Mouse (Mus musculus): ENCODE data around the gene Grin2c. TPM values are rescaled to one million over a fixed set of nuclear protein-coding genes. Genes with fewer than 3 reads are reported as not detected.
A peak's percentile ranks its signal among the peaks of the same experiment; 100 is the strongest.

Gene Grin2c
- polyA plus RNA-seq, 1 experiment from 2014 or later: 0.33 TPM

- DNase-seq (ENCODE audit: low spot score) (no peak), ATAC-seq (ENCODE audit: low FRiP score) (no peak)
- peak overlapping the region; percentile 86 for H3K4me2 ChIP-seq (replicated peaks)
- H3K9ac ChIP-seq: peak overlapping the region; percentile 77
- WGBS: 54% methylated on average over 21 of the region's 21 CpGs
- 0 out of 2 replicates have a peak, but pooled peaks cover 2% of the 10 kb centered on the region for H3K9me3 ChIP-seq (ENCODE audit: control insufficient read depth, low read length)
- H3K36me3 ChIP-seq (replicated peaks; ENCODE audit: control insufficient read depth, insufficient read depth): no peaks in the 10 kb centered on the region
- H3K4me1 ChIP-seq (replicated peaks; ENCODE audit: control insufficient read depth, insufficient read depth, low read length): peaks cover 6% of the 10 kb centered on the region
- peak overlapping the region; percentile 49 for H3K4me3 ChIP-seq (replicated peaks; ENCODE audit: low read length)
- H3K27me3 ChIP-seq (ENCODE audit: control insufficient read depth, insufficient read depth, low read length): peaks cover 11% of the 10 kb centered on the region; the same call in 1 of the 2 replicates
- H3K27ac ChIP-seq: no peak overlapping the region
Measured at GRCm38 (mm10) chr11:115296471-115297210, 29.6 kb upstream of the Grin2c start.

DNA sequence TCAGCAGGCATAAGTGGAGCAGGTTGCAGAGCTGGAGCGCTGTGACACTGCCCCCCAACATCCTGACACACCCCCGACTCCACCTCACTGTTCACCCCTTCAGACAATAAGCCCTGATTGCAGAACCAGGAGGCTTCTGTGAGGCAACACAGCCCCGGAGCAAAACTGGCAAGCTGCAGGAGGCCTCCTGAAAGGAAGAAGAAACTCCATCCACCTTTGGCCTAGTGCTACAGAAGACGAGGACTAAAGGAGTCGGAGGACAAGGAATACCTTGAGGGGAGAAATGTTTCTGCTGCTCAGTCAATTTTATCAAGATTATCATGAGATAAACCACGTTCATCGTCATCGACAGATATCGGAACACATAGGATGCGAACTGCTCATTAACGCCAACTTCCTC, 28.9 kb upstream of the Grin2c start:
- 91% methylated on average over 11 of the region's 11 CpGs for WGBS
- peaks cover 6% of the 10 kb centered on the region for H3K4me1 ChIP-seq (replicated peaks; ENCODE audit: control insufficient read depth, insufficient read depth, low read length)
- no peak for ATAC-seq (ENCODE audit: low FRiP score)

DNA sequence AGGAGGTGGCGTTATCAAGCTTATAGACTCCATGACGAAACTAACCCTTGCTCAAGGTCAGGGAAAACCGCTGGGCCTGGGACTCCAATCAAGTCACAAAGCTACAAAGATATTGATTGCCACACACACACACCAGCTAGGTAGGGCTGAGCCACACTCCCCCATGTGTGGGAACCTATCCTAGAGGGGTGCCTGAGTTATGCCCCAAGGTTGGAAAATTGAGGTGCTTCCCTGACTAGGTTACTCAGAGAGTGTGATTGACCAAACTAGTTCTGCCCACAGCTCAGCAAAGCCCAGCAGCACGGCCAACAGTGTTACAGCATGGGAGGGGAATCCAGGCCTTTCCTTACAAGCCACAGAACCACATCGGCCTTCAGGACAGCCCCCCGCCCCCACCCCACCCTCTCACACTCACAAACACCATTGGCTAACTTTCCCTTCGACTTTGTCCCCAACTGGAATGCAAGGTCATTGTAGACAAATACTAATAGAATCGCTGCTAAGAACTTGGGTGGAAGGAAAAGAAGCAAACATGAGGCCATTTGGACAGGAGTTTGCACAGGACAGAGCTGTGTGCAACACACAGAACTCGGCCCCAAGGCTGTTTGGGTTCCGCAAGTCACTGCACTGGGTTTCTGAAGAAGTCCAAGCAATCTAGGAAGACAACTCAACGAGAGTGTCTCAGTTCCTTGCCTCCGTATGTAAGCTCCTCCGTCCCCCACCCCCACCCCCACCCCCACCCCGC, 25.8 kb upstream of the Grin2c start:
- Histone ChIP-seq H3K36me3 (replicated peaks; ENCODE audit: control insufficient read depth, insufficient read depth) (no peaks in the 10 kb centered on the region), H3K9ac (no peak overlapping the region), H3K4me3 (replicated peaks; ENCODE audit: low read length) (no peak overlapping the region), H3K27me3 (ENCODE audit: control insufficient read depth, insufficient read depth, low read length) (peaks cover 7% of the 10 kb centered on the region; the same call in 1 of the 2 replicates), H3K4me1 (replicated peaks; ENCODE audit: control insufficient read depth, insufficient read depth, low read length) (peaks cover 6% of the 10 kb centered on the region), H3K27ac (no peak overlapping the region), H3K9me3 (ENCODE audit: control insufficient read depth, low read length) (no peaks in the 10 kb centered on the region), H3K4me2 (replicated peaks) (no peak overlapping the region)
- WGBS: 75% methylated on average over 14 of the region's 14 CpGs
- DNase-seq (ENCODE audit: low spot score) (no peak), ATAC-seq (ENCODE audit: low FRiP score) (no peak)

More for the DNA sequence above, 28.9 kb upstream of the Grin2c start:
- Histone ChIP-seq H3K9me3 (ENCODE audit: control insufficient read depth, low read length) (0 out of 2 replicates have a peak, but pooled peaks cover 2% of the 10 kb centered on the region), H3K4me2 (replicated peaks) (peak overlapping the region; percentile 86; the same call in 1 of the 2 replicates), H3K27ac (no peak overlapping the region), H3K36me3 (replicated peaks; ENCODE audit: control insufficient read depth, insufficient read depth) (no peaks in the 10 kb centered on the region), H3K27me3 (ENCODE audit: control insufficient read depth, insufficient read depth, low read length) (peaks cover 11% of the 10 kb centered on the region; the same call in 1 of the 2 replicates), H3K4me3 (replicated peaks; ENCODE audit: low read length) (no peak overlapping the region), H3K9ac (no peak overlapping the region)
- DNase-seq (ENCODE audit: low spot score): no peak

- H3K4me2 ChIP-seq (replicated peaks): no peak overlapping the region
- no peaks in the 10 kb centered on the region for H3K36me3 ChIP-seq (replicated peaks; ENCODE audit: control insufficient read depth, insufficient read depth)
- no peak overlapping the region for H3K4me3 ChIP-seq (replicated peaks; ENCODE audit: low read length)
- no peak overlapping the region for H3K9ac ChIP-seq
- WGBS: 85% methylated on average over 10 of the region's 10 CpGs
- H3K27me3 ChIP-seq (ENCODE audit: control insufficient read depth, insufficient read depth, low read length): peaks cover 3% of the 10 kb centered on the region; the same call in 1 of the 2 replicates
- peaks cover 4% of the 10 kb centered on the region for H3K4me1 ChIP-seq (replicated peaks; ENCODE audit: control insufficient read depth, insufficient read depth, low read length)
- no peak for ATAC-seq (ENCODE audit: low FRiP score)
- H3K9me3 ChIP-seq (ENCODE audit: control insufficient read depth, low read length): no peaks in the 10 kb centered on the region
- DNase-seq (ENCODE audit: low spot score): no peak
- no peak overlapping the region for H3K27ac ChIP-seq
Measured at GRCm38 (mm10) chr11:115291503-115291902, 24.5 kb upstream of the Grin2c start.

DNA sequence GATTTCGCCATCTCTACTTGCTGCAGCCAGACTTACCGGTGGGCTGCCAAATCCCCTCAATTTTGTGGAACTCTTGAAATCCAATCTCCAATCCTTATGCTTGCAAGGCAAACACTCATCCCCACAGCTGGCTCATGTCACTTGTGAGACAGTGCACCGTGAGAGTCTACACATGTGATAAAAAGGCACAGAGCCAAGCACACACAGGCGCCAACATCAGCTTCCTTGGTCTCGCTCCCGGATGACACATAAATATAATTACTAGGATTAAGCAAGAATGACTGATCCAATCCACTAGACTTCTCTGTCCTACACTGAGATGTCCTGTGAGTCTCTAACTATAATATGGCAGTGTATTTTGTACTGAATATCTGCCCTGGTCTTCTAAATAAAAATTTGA, 23.9 kb upstream of the Grin2c start:
- Histone ChIP-seq H3K36me3 (replicated peaks; ENCODE audit: control insufficient read depth, insufficient read depth) (no peaks in the 10 kb centered on the region), H3K27me3 (ENCODE audit: control insufficient read depth, insufficient read depth, low read length) (no peaks in the 10 kb centered on the region), H3K9me3 (ENCODE audit: control insufficient read depth, low read length) (no peaks in the 10 kb centered on the region), H3K9ac (no peak overlapping the region), H3K4me1 (replicated peaks; ENCODE audit: control insufficient read depth, insufficient read depth, low read length) (0 out of 2 replicates have a peak, but pooled peaks cover 5% of the 10 kb centered on the region), H3K27ac (no peak overlapping the region), H3K4me3 (replicated peaks; ENCODE audit: low read length) (no peak overlapping the region), H3K4me2 (replicated peaks) (no peak overlapping the region)
- no peak for ATAC-seq (ENCODE audit: low FRiP score)
- no peak for DNase-seq (ENCODE audit: low spot score)
- 81% methylated on average over 6 of the region's 6 CpGs for WGBS

- Histone ChIP-seq H3K4me3 (replicated peaks; ENCODE audit: low read length) (no peak overlapping the region), H3K9ac (no peak overlapping the region), H3K27ac (no peak overlapping the region), H3K27me3 (ENCODE audit: control insufficient read depth, insufficient read depth, low read length) (no peaks in the 10 kb centered on the region), H3K9me3 (ENCODE audit: control insufficient read depth, low read length) (no peaks in the 10 kb centered on the region), H3K4me2 (replicated peaks) (no peak overlapping the region), H3K36me3 (replicated peaks; ENCODE audit: control insufficient read depth, insufficient read depth) (no peaks in the 10 kb centered on the region), H3K4me1 (replicated peaks; ENCODE audit: control insufficient read depth, insufficient read depth, low read length) (0 out of 2 replicates have a peak, but pooled peaks cover 5% of the 10 kb centered on the region)
- ATAC-seq (ENCODE audit: low FRiP score) (no peak), DNase-seq (ENCODE audit: low spot score) (no peak)
- 84% methylated on average over 1 of the region's 1 CpGs for WGBS
Measured at GRCm38 (mm10) chr11:115290314-115290713, 23.3 kb upstream of the Grin2c start.

GRCm38 (mm10) chr11:115289885-115290284, 22.8 kb upstream of the Grin2c start:
- no peak for ATAC-seq (ENCODE audit: low FRiP score)
- Histone ChIP-seq H3K27ac (no peak overlapping the region), H3K27me3 (ENCODE audit: control insufficient read depth, insufficient read depth, low read length) (no peaks in the 10 kb centered on the region), H3K36me3 (replicated peaks; ENCODE audit: control insufficient read depth, insufficient read depth) (no peaks in the 10 kb centered on the region), H3K4me1 (replicated peaks; ENCODE audit: control insufficient read depth, insufficient read depth, low read length) (0 out of 2 replicates have a peak, but pooled peaks cover 5% of the 10 kb centered on the region), H3K9me3 (ENCODE audit: control insufficient read depth, low read length) (no peaks in the 10 kb centered on the region), H3K4me2 (replicated peaks) (no peak overlapping the region), H3K9ac (no peak overlapping the region), H3K4me3 (replicated peaks; ENCODE audit: low read length) (no peak overlapping the region)
- DNase-seq (ENCODE audit: low spot score): no peak
- WGBS: 81% methylated on average over 8 of the region's 8 CpGs

DNA sequence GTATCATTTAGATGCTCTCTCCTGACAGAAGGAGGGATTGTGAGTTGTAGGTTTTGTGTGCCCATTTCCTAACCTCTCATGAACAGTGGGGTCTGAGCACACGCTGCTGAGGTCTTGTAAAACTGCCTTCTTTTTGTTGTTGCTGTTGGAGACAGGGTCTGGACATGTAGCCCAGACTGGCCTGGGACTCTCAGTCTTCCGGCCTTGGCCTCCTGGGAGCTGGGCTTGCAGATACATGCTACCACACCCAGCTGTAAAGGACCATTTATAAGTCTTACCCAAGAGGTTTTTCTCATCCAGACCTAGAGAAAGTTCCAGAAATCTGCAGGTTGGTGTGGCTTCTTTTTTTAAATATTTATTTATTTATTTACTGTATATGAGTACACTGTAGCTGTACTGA, 21.3 kb upstream of the Grin2c start:
- no peaks in the 10 kb centered on the region for H3K9me3 ChIP-seq (ENCODE audit: control insufficient read depth, low read length)
- H3K4me3 ChIP-seq (replicated peaks; ENCODE audit: low read length): no peak overlapping the region
- ATAC-seq (ENCODE audit: low FRiP score): no peak
- no peak for DNase-seq (ENCODE audit: low spot score)
- H3K27ac ChIP-seq: no peak overlapping the region
- H3K4me1 ChIP-seq (replicated peaks; ENCODE audit: control insufficient read depth, insufficient read depth, low read length): 0 out of 2 replicates have a peak, but pooled peaks cover 5% of the 10 kb centered on the region
- H3K36me3 ChIP-seq (replicated peaks; ENCODE audit: control insufficient read depth, insufficient read depth): no peaks in the 10 kb centered on the region
- no peak overlapping the region for H3K4me2 ChIP-seq (replicated peaks)
- 95% methylated on average over 2 of the region's 2 CpGs for WGBS
- H3K27me3 ChIP-seq (ENCODE audit: control insufficient read depth, insufficient read depth, low read length): no peaks in the 10 kb centered on the region
- no peak overlapping the region for H3K9ac ChIP-seq

- Histone ChIP-seq H3K27ac (no peak overlapping the region), H3K36me3 (replicated peaks; ENCODE audit: control insufficient read depth, insufficient read depth) (no peaks in the 10 kb centered on the region), H3K4me2 (replicated peaks) (no peak overlapping the region), H3K4me1 (replicated peaks; ENCODE audit: control insufficient read depth, insufficient read depth, low read length) (0 out of 2 replicates have a peak, but pooled peaks cover 5% of the 10 kb centered on the region), H3K4me3 (replicated peaks; ENCODE audit: low read length) (no peak overlapping the region), H3K27me3 (ENCODE audit: control insufficient read depth, insufficient read depth, low read length) (no peaks in the 10 kb centered on the region), H3K9ac (no peak overlapping the region), H3K9me3 (ENCODE audit: control insufficient read depth, low read length) (no peaks in the 10 kb centered on the region)
- WGBS: 87% methylated on average over 5 of the region's 5 CpGs
- no peak for DNase-seq (ENCODE audit: low spot score)
- no peak for ATAC-seq (ENCODE audit: low FRiP score)
Measured at GRCm38 (mm10) chr11:115287386-115287785, 20.3 kb upstream of the Grin2c start.
